Mouse (Mus musculus) midbrain, embryonic 11.5 days (tissue): ENCODE measurements around the gene Dlx5. TPM values are rescaled to one million over a fixed set of nuclear protein-coding genes. Genes with fewer than 3 reads are reported as not detected.
A peak's percentile ranks its signal among the peaks of the same experiment; 100 is the strongest.

ENCODE experiments used
- ATAC-seq: fragments of 200-750 bp; cut with Nextera tagmentation; 2 replicates; pipeline ENCODE4 v1.8.0; 2017; ENCODE audit warnings: moderate TSS enrichment, moderate library complexity; ENCODE audit not compliant: low FRiP score
- DNase-seq: peaks from one replicate; pipeline ENCODE4 v3.0.0; 2015; ENCODE audit warnings: low spot score; ENCODE audit errors: missing footprints
- H3K27ac ChIP-seq: fragments of 300-500 bp; sonication (generic); 2 replicates; pipeline ENCODE4 v1.5.1; 2014; ENCODE audit warnings: low read depth, low read length
- H3K27me3 ChIP-seq: fragments of 300-500 bp; sonication (generic); 2 replicates; pipeline ENCODE4 v1.6.1; 2014; ENCODE audit warnings: mild to moderate bottlenecking, low read length, moderate library complexity, mixed read lengths; ENCODE audit not compliant: control insufficient read depth, insufficient read depth
- H3K36me3 ChIP-seq: fragments of 300-500 bp; sonication (generic); 2 replicates; pipeline ENCODE4 v1.6.1; 2014; ENCODE audit warnings: mild to moderate bottlenecking, low read length, moderate library complexity, mixed read lengths; ENCODE audit not compliant: control insufficient read depth, insufficient read depth
- H3K4me1 ChIP-seq: fragments of 300-500 bp; sonication (generic); 2 replicates; pipeline ENCODE4 v1.6.1; 2014; ENCODE audit warnings: low read length; ENCODE audit not compliant: control insufficient read depth, insufficient read depth
- H3K4me2 ChIP-seq: fragments of 300-500 bp; sonication (generic); 2 replicates; pipeline ENCODE4 v1.6.1; 2014; ENCODE audit warnings: mild to moderate bottlenecking, moderate library complexity
- H3K4me3 ChIP-seq: fragments of 300-500 bp; sonication (generic); 2 replicates; pipeline ENCODE4 v1.5.1; 2014; ENCODE audit warnings: low read depth, low read length
- H3K9ac ChIP-seq: fragments of 300-500 bp; sonication (generic); 2 replicates; pipeline ENCODE4 v1.6.1; 2014; ENCODE audit warnings: low read length
- H3K9me3 ChIP-seq: fragments of 300-500 bp; sonication (generic); 2 replicates; pipeline ENCODE4 v1.6.1; 2016; ENCODE audit warnings: low read length; ENCODE audit not compliant: control insufficient read depth
- WGBS: fragments of 180-500 bp; shearing (Covaris S2); extraction: QIAGEN DNeasy Blood & Tissue Kit; methylation state at CpG from one replicate; pipeline ENCODE4 v1.1.7; 2014; 5-methylcytosine and 5-hydroxymethylcytosine counted together
- polyA plus RNA-seq: library from polyadenylated mRNA; unstranded; fragments of >200 nt; fragmentation: Nextera tagmentation; extraction: Ambion mirVana; gene quantifications from 2 replicates; pipeline ENCODE4 v1.2.1, GENCODE M21; 2014

The Dlx5 gene
- polyA plus RNA-seq, 1 experiment from 2014 or later = 5.2 TPM

DNA sequence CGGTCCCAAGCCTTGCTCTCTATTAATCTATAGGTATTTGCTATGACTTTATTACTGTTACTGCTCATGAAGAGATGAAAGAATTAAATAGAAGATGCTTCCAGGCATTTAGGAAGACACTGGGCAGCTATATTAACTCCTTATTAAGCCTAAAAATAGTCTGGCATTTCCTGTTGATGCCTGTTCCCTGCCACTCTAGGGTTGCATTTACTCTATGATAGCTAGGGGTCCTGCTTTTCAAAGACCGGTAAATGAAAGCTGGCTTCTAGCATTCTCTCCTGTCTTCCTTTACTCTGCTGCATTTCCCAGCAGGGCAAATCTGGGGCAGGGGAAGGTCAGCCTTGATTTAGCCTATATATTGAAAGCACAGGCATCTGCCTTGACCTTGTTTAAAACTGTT lies 24.1 kb downstream of the Dlx5 start:
- Histone ChIP-seq H3K9ac (no peak overlapping the region), H3K4me1 (peaks cover 6% of the 10 kb centered on the region), H3K4me3 (no peak overlapping the region), H3K36me3 (no peaks in the 10 kb centered on the region), H3K4me2 (no peak overlapping the region), H3K27me3 (peaks cover 95% of the 10 kb centered on the region), H3K9me3 (no peaks in the 10 kb centered on the region), H3K27ac (no peak overlapping the region)
- ATAC-seq (no peak), DNase-seq (peak; percentile 92)
- WGBS = 5% methylated on average over 2 of the region's 2 CpGs

DNA sequence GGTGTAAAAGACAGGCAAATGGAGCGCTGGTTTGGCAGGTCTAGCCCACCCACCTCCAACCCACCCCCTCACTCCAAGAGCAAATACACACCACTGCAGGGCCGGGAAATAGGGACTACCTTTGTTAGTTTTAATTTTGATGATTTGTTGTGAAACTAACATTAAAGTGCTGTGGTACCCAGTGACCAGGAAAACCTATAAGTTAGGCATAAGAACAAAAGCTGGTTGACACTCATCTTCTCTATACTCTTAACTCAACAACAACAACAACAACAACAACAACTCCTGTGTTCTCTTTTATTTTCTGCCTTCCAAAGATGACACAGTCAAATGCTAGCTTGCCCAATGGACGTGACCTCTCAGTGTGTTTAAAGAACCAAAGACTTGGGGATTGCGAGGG lies 25.0 kb downstream of the Dlx5 start:
- ATAC-seq (no peak), DNase-seq (peak; percentile 91)
- no peaks in the 10 kb centered on the region for H3K36me3 ChIP-seq
- H3K9ac ChIP-seq = no peak overlapping the region
- H3K4me2 ChIP-seq = no peak overlapping the region
- no peak overlapping the region for H3K4me3 ChIP-seq
- H3K4me1 ChIP-seq = peaks cover 3% of the 10 kb centered on the region; the same call in 1 of the 2 replicates
- H3K9me3 ChIP-seq = no peaks in the 10 kb centered on the region
- 1% methylated on average over 4 of the region's 4 CpGs for WGBS
- H3K27ac ChIP-seq = no peak overlapping the region
- H3K27me3 ChIP-seq = peaks cover 96% of the 10 kb centered on the region

DNA sequence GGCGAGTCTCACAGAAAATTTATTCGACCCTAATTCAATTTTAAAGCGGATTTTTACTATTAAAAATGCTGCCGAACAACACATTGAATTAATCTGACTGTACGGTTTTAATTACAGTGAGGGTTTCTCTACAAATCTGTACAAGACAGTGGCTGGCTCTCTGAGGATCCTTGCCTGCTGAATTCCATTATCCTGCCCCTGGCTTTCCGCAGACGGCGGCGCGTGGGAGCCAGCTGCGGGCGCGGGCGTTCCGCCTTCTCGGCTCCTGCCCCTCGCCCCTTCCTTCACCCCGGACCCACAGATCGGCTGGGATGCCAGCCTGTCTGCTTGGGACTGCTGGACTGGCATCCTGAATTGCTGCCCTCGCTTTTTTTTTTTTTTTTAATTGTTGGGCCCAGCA lies 25.6 kb downstream of the Dlx5 start:
- no peaks in the 10 kb centered on the region for H3K9me3 ChIP-seq
- peak; percentile 92 for DNase-seq
- 0 out of 2 replicates have a peak, but pooled peaks have one; percentile 14 for ATAC-seq
- H3K4me2 ChIP-seq = no peak overlapping the region
- H3K4me3 ChIP-seq = no peak overlapping the region
- peaks cover 3% of the 10 kb centered on the region; the same call in 1 of the 2 replicates for H3K4me1 ChIP-seq
- no peak overlapping the region for H3K9ac ChIP-seq
- WGBS = 1% methylated on average over 20 of the region's 20 CpGs
- no peaks in the 10 kb centered on the region for H3K36me3 ChIP-seq
- H3K27ac ChIP-seq = no peak overlapping the region
- H3K27me3 ChIP-seq = peaks cover 97% of the 10 kb centered on the region

DNA sequence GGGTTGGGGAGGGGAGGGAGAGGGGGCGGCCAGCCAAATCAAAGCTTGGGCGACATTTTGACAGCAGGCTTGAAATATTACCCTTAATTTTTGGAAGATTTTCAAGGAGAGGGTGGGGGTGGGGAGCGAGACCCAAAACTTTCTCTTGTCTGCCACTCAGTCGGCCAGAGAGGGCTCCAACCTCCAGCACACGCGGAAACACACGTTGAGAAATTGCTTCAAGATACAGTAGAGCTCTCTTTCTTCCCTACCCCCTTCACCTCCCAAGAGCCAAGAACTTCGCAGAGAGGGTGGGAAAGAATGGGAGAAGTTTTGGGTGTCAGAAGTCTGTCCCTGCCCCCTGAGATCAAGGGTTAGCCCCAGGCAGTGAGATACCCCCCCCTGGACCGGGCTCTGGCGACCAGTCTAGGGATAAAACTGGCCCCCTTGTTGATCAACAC lies 26.1 kb downstream of the Dlx5 start:
- DNase-seq (peak; percentile 90), ATAC-seq (no peak)
- H3K9ac ChIP-seq = no peak overlapping the region
- 0 out of 2 replicates have a peak, but pooled peaks cover 3% of the 10 kb centered on the region for H3K4me1 ChIP-seq
- no peak overlapping the region for H3K27ac ChIP-seq
- H3K9me3 ChIP-seq = no peaks in the 10 kb centered on the region
- WGBS = under 1% methylated on average over 10 of the region's 10 CpGs
- no peak overlapping the region for H3K4me2 ChIP-seq
- peaks cover 97% of the 10 kb centered on the region for H3K27me3 ChIP-seq
- H3K4me3 ChIP-seq = no peak overlapping the region
- H3K36me3 ChIP-seq = no peaks in the 10 kb centered on the region

DNA sequence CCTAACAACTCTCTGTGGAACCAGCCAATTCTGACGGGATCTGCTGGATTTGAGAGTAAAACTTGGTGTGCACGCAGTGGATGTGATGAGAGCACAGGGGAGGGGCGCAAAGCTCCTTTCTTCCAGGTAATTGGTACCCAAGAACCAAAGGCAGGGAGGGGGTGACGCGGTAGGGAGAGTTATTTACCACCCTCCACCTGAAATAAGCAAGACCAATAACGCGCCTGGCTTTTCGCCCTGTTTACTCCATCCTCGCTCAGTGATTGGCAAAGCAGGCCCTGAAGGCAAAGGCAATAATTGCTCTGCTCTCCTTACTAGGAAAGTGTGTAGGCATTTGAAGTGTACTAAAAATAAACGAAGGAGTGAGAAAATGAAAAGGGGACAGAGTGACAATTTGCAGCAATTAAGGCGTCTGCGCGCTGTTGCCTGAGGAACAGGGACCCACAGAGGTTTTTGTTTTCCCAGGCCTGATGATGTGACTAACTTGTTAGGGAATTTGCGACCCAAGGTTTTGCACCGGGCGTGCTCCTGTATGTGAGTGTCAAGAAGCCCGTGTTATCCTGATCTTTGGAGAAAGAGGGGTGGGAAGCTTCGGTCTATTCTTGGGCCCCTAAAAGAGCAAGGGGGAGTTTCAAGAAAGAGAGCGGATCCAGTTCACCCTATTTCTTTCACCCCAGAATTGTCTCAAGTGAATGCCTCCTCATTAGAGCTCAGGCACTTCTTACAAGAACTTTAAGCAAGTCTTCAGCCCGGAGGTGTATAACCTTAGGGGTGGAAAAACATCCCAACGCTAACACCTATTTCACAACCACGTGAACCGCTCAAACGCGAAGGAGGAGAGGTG lies 26.8 kb downstream of the Dlx5 start:
- Histone ChIP-seq H3K4me1 (0 out of 2 replicates have a peak, but pooled peaks cover 3% of the 10 kb centered on the region), H3K9me3 (no peaks in the 10 kb centered on the region), H3K4me2 (no peak overlapping the region), H3K27ac (no peak overlapping the region), H3K9ac (no peak overlapping the region), H3K36me3 (no peaks in the 10 kb centered on the region), H3K27me3 (peaks cover 98% of the 10 kb centered on the region), H3K4me3 (no peak overlapping the region)
- ATAC-seq (no peak), DNase-seq (peak; percentile 92)
- WGBS = under 1% methylated on average over 25 of the region's 25 CpGs

DNA sequence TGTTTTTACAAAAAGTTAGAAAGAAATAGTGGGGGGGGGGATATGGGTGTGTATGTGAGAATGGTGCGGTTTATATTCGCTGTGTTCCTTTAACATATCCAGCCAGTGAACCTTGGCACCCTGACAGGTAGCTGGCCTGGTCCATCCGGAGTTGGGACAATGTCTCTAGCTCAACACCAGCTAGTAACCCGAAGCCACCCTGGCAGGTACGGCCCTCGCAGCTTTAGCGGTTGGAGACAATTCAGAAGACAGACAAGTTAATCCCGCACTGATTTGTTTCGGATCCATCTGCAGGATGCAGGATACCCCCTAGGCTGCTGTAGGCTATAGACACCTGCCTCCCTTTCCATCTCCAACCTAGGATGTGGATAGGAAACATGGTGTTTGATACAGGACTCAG lies 27.7 kb downstream of the Dlx5 start:
- DNase-seq (peak; percentile 89), ATAC-seq (no peak)
- H3K36me3 ChIP-seq = no peaks in the 10 kb centered on the region

DNA sequence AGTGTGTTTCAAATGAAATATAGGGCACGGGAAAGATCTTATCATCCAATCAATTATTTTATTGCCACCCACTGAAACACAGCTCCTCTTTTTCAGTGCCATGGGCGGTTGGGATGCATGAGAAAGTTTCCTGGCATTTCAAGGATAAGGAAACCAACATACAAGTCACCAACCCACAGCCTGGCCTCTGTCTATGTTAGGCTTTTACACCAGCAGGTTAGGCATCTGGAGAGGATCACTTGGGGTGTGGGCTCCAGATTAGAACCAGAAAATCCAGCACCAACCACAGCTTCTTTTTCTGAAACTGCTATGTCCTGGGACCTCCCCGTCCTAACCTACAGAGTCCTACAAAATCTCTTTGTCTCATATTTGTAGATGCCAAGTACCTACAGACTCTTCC lies 28.9 kb downstream of the Dlx5 start:
- Histone ChIP-seq H3K27me3 (peaks cover 93% of the 10 kb centered on the region), H3K4me2 (no peak overlapping the region), H3K4me3 (no peak overlapping the region), H3K36me3 (no peaks in the 10 kb centered on the region), H3K9ac (no peak overlapping the region), H3K27ac (no peak overlapping the region), H3K4me1 (no peaks in the 10 kb centered on the region), H3K9me3 (no peaks in the 10 kb centered on the region)
- 17% methylated on average over 3 of the region's 3 CpGs for WGBS
- no peak for ATAC-seq
- peak; percentile 83 for DNase-seq

More for the DNA sequence above, 27.7 kb downstream of the Dlx5 start:
- under 1% methylated on average over 9 of the region's 9 CpGs for WGBS
- Histone ChIP-seq H3K9me3 (no peaks in the 10 kb centered on the region), H3K9ac (no peak overlapping the region), H3K4me3 (no peak overlapping the region), H3K4me1 (no peaks in the 10 kb centered on the region), H3K27ac (no peak overlapping the region), H3K27me3 (peaks cover 95% of the 10 kb centered on the region), H3K4me2 (no peak overlapping the region)

DNA sequence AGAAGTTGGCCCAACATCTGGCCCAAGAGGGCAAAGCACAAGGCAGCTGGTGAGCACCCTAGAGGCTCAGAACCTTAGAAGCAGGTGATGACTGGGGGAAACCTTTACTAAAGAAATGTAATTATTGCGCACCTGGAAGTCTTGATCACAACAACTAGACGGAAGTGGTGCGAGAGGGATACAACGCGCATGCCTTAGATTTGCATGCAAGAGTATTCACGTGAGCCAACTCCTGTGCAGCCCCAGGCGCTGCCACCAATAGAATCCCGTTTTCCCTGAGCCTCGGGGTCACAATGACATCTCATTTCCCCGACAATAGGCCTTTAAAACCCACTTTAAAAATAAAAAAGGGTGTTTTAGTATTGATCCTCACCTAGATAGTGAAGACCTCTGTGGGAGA lies 30.7 kb downstream of the Dlx5 start:
- H3K36me3 ChIP-seq = no peaks in the 10 kb centered on the region
- no peaks in the 10 kb centered on the region for H3K4me1 ChIP-seq
- peaks cover 89% of the 10 kb centered on the region for H3K27me3 ChIP-seq
- no peak for ATAC-seq
- H3K9me3 ChIP-seq = no peaks in the 10 kb centered on the region
- H3K9ac ChIP-seq = no peak overlapping the region
- 3% methylated on average over 10 of the region's 10 CpGs for WGBS
- no peak for DNase-seq
- no peak overlapping the region for H3K27ac ChIP-seq
- H3K4me2 ChIP-seq = no peak overlapping the region
- H3K4me3 ChIP-seq = no peak overlapping the region

DNA sequence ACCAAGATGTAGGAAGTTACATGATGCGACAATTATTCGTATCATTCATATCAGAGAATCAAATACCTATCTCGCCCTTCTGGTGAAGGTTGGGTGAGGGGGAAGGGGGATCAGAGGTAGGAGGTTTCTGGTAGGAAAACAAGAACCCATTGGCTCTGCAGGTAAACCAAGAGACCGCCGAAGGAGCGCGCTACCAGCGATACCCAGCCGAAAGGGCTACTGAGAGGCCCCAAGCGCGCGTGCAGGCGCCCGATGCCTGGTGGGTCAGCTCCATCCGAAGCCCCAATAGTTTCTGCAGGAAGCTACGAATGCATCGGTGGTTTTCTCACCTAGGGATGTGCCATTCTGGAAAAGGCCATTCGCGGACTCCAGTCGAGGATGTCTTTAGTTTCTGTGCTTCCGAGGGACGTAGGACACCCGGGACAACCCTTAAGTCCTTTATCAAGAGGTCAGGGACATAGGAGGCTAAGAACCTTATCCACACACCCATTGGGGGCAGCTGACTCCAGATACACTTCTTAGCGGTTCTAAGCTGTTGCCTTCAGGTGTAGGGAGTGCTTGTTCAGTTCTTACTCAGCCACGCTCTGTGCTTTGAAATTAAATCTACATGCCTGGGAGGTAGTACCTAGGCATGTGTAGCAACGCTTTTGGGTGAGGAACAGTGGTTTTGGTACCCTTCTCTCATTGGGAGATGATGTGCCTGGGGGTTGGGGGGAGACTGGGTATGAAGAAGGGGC lies 31.4 kb downstream of the Dlx5 start:
- Histone ChIP-seq H3K27me3 (peaks cover 82% of the 10 kb centered on the region), H3K9ac (no peak overlapping the region), H3K9me3 (no peaks in the 10 kb centered on the region), H3K4me3 (no peak overlapping the region), H3K27ac (no peak overlapping the region), H3K36me3 (no peaks in the 10 kb centered on the region), H3K4me1 (no peaks in the 10 kb centered on the region), H3K4me2 (no peak overlapping the region)
- WGBS = 2% methylated on average over 26 of the region's 26 CpGs
- no peak for ATAC-seq
- peak; percentile 94 for DNase-seq
